Mouse (Mus musculus): ENCODE measurements around the gene Ccdc152. TPM values are rescaled to one million over a fixed set of nuclear protein-coding genes. Genes with fewer than 3 reads are reported as not detected.

The Ccdc152 gene
- polyA plus RNA-seq, 1 experiment from 2014 or later = 0.12 TPM

DNA sequence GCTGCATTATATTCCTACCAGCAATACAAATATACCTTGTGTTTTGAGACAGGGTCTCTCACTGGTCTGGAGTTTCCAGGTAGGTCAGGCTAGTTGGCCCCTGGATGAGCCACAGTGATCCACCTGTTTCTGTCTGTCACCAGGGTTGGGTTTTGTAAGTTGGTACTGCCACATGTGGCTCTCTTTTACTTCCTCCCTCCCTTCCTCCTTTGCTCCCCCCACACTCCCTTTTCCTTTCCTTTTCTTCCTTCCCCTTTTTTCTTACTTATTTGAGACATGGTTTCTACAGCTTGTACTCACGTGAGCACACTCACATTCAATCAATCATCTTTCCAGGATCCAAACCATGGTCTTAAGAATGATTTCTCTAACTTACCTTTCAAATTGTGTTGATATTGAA is 9.8 kb downstream of the Ccdc152 start:
- no peak for DNase-seq (ENCODE audit: low spot score)
- 65% methylated on average over 1 of the region's 1 CpGs for WGBS
- Histone ChIP-seq H3K9ac (ENCODE audit: low read length) (no peak overlapping the region), H3K36me3 (ENCODE audit: control insufficient read depth, insufficient read depth, low read length) (no peaks in the 10 kb centered on the region), H3K9me3 (ENCODE audit: control insufficient read depth, low read length) (no peaks in the 10 kb centered on the region), H3K4me2 (ENCODE audit: low read depth, severe bottlenecking) (no peak overlapping the region), H3K4me1 (ENCODE audit: control insufficient read depth, insufficient read depth, low read length) (no peaks in the 10 kb centered on the region), H3K4me3 (ENCODE audit: low read depth, low read length) (no peak overlapping the region), H3K27me3 (ENCODE audit: control insufficient read depth, insufficient read depth, low read length) (no peaks in the 10 kb centered on the region), H3K27ac (replicated peaks; ENCODE audit: low read depth, low read length) (no peak overlapping the region)
- no peak for ATAC-seq (ENCODE audit: insufficient number of reproducible peaks, low FRiP score, low TSS enrichment, low read depth)

DNA sequence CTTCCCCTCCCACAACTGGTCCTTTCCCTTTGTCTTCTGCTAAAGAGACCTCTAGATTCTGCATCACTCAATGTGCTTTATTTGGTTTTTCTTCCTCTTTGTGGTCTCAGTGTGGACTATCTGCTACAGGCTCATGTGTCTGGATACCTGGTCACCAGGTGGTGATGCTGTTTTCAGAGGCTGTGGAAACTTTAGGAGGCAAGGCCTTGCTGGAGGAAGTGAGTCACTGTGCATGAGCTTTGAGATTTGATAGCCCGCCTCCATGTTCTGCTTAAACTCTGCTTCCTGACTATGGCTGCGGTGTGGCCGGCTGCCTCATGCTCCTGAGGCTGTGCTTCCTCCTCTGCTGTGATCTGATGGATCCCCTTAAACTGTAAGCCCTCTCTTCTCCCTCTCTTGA is 12.9 kb downstream of the Ccdc152 start:
- H3K27me3 ChIP-seq (ENCODE audit: control insufficient read depth, insufficient read depth, low read length) = no peaks in the 10 kb centered on the region
- no peak overlapping the region for H3K4me2 ChIP-seq (ENCODE audit: low read depth, severe bottlenecking)
- no peak overlapping the region for H3K9ac ChIP-seq (ENCODE audit: low read length)
- H3K27ac ChIP-seq (replicated peaks; ENCODE audit: low read depth, low read length) = no peak overlapping the region
- WGBS = 87% methylated on average over 3 of the region's 3 CpGs
- H3K4me1 ChIP-seq (ENCODE audit: control insufficient read depth, insufficient read depth, low read length) = no peaks in the 10 kb centered on the region
- no peaks in the 10 kb centered on the region for H3K9me3 ChIP-seq (ENCODE audit: control insufficient read depth, low read length)
- H3K36me3 ChIP-seq (ENCODE audit: control insufficient read depth, insufficient read depth, low read length) = no peaks in the 10 kb centered on the region
- DNase-seq (ENCODE audit: low spot score) = no peak
- no peak overlapping the region for H3K4me3 ChIP-seq (ENCODE audit: low read depth, low read length)
- no peak for ATAC-seq (ENCODE audit: insufficient number of reproducible peaks, low FRiP score, low TSS enrichment, low read depth)

DNA sequence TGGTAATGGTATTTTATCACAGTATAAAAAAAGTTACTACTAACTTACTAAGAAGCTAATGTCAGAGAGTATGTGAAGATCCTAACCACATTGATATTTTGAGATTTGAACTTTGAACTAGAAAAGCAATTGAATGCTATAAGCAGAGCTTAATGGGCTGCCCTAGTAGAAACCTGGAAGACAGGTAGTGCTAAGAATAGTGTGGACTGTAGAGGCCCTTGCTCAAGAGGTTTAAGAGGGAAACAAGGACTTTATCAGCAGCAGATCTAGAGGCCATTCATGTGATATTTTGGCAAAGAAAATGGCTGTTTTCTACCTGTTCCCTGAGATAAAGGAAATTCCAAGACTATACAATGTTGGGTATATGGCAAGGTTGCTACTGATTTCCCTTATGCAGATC is 17.3 kb downstream of the Ccdc152 start:
- H3K36me3 ChIP-seq (ENCODE audit: control insufficient read depth, insufficient read depth, low read length) = no peaks in the 10 kb centered on the region
- H3K4me2 ChIP-seq (ENCODE audit: low read depth, severe bottlenecking) = no peak overlapping the region
- no peak overlapping the region for H3K4me3 ChIP-seq (ENCODE audit: low read depth, low read length)
- no peak for ATAC-seq (ENCODE audit: insufficient number of reproducible peaks, low FRiP score, low TSS enrichment, low read depth)
- H3K4me1 ChIP-seq (ENCODE audit: control insufficient read depth, insufficient read depth, low read length) = no peaks in the 10 kb centered on the region
- DNase-seq (ENCODE audit: low spot score) = no peak
- H3K9ac ChIP-seq (ENCODE audit: low read length) = no peak overlapping the region
- no peak overlapping the region for H3K27ac ChIP-seq (replicated peaks; ENCODE audit: low read depth, low read length)
- no peaks in the 10 kb centered on the region for H3K27me3 ChIP-seq (ENCODE audit: control insufficient read depth, insufficient read depth, low read length)
- no peaks in the 10 kb centered on the region for H3K9me3 ChIP-seq (ENCODE audit: control insufficient read depth, low read length)

DNA sequence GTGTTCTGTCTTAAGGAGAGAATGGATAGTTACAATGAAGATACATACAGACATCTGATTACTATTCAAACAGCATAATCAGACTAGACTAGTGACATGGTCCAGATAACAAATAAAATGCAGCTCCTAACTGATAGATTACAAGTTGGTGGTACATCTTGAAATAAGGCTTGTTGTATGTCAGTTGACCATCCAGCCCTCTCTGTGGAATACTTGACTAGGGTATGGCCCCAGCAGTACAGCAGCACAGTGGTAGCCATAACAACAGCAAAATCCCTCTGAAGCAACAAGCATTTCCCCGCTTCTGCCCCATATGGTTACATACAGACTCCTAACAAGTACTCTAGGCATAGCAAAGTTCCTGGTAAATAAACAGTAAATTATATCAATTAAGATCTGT is 21.6 kb downstream of the Ccdc152 start:
- H3K4me1 ChIP-seq (ENCODE audit: control insufficient read depth, insufficient read depth, low read length) = no peaks in the 10 kb centered on the region
- H3K4me3 ChIP-seq (ENCODE audit: low read depth, low read length) = no peak overlapping the region
- H3K4me2 ChIP-seq (ENCODE audit: low read depth, severe bottlenecking) = no peak overlapping the region
- H3K36me3 ChIP-seq (ENCODE audit: control insufficient read depth, insufficient read depth, low read length) = no peaks in the 10 kb centered on the region
- H3K9me3 ChIP-seq (ENCODE audit: control insufficient read depth, low read length) = no peaks in the 10 kb centered on the region
- no peak overlapping the region for H3K9ac ChIP-seq (ENCODE audit: low read length)
- 92% methylated on average over 1 of the region's 1 CpGs for WGBS
- no peaks in the 10 kb centered on the region for H3K27me3 ChIP-seq (ENCODE audit: control insufficient read depth, insufficient read depth, low read length)
- no peak for ATAC-seq (ENCODE audit: insufficient number of reproducible peaks, low FRiP score, low TSS enrichment, low read depth)
- H3K27ac ChIP-seq (replicated peaks; ENCODE audit: low read depth, low read length) = no peak overlapping the region
- no peak for DNase-seq (ENCODE audit: low spot score)

DNA sequence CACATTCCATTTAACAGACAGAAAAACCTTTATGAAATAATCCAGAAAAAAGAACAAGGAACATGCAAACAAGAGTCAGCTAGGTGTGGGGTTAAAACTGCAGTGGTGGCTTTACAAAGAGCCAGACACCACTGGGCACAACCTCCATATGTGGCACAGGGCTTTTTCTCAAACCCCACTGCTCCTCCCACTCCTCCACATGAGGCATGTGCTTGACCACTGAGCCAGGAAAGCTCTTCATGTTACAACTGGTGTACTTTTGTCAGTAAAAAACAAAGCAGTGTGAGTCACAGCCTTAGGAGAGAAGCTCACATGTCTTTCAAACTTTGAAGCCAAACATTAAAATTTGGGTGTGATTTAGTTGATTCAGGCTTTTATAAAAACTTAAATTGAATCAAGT is 22.1 kb downstream of the Ccdc152 start:
- Histone ChIP-seq H3K4me1 (ENCODE audit: control insufficient read depth, insufficient read depth, low read length) (no peaks in the 10 kb centered on the region), H3K9me3 (ENCODE audit: control insufficient read depth, low read length) (no peaks in the 10 kb centered on the region), H3K4me2 (ENCODE audit: low read depth, severe bottlenecking) (no peak overlapping the region), H3K27ac (replicated peaks; ENCODE audit: low read depth, low read length) (no peak overlapping the region), H3K4me3 (ENCODE audit: low read depth, low read length) (no peak overlapping the region), H3K36me3 (ENCODE audit: control insufficient read depth, insufficient read depth, low read length) (no peaks in the 10 kb centered on the region), H3K9ac (ENCODE audit: low read length) (no peak overlapping the region), H3K27me3 (ENCODE audit: control insufficient read depth, insufficient read depth, low read length) (no peaks in the 10 kb centered on the region)
- DNase-seq (ENCODE audit: low spot score) (no peak), ATAC-seq (ENCODE audit: insufficient number of reproducible peaks, low FRiP score, low TSS enrichment, low read depth) (no peak)

DNA sequence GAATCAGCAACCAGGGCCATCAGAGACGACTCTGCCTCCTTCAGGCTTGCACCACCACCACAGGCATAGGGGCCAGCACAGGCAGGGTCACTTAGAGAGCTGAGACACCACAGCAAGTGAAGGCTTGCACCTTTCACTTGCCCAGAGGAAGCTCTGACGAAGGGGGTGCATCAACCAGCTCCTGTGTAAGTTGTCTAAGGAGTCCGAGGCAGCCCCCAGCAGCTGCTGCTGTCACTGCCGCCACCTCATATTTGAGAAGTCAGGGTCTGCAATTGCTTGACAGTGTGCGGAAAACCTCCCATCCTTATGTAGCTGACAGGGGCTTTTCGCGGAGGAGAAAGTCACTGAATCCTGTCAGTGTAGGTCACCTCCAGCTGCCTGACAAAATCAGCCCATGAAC is 24.1 kb downstream of the Ccdc152 start:
- Histone ChIP-seq H3K4me3 (ENCODE audit: low read depth, low read length) (no peak overlapping the region), H3K4me1 (ENCODE audit: control insufficient read depth, insufficient read depth, low read length) (no peaks in the 10 kb centered on the region), H3K27ac (replicated peaks; ENCODE audit: low read depth, low read length) (no peak overlapping the region), H3K4me2 (ENCODE audit: low read depth, severe bottlenecking) (no peak overlapping the region), H3K27me3 (ENCODE audit: control insufficient read depth, insufficient read depth, low read length) (no peaks in the 10 kb centered on the region), H3K36me3 (ENCODE audit: control insufficient read depth, insufficient read depth, low read length) (no peaks in the 10 kb centered on the region), H3K9me3 (ENCODE audit: control insufficient read depth, low read length) (no peaks in the 10 kb centered on the region), H3K9ac (ENCODE audit: low read length) (no peak overlapping the region)
- WGBS = 80% methylated on average over 7 of the region's 7 CpGs
- ATAC-seq (ENCODE audit: insufficient number of reproducible peaks, low FRiP score, low TSS enrichment, low read depth) (no peak), DNase-seq (ENCODE audit: low spot score) (no peak)

GRCm38 (mm10) chr15:3277391-3277790 is 25.9 kb downstream of the Ccdc152 start:
- ATAC-seq (ENCODE audit: insufficient number of reproducible peaks, low FRiP score, low TSS enrichment, low read depth) = no peak
- Histone ChIP-seq H3K4me1 (ENCODE audit: control insufficient read depth, insufficient read depth, low read length) (no peaks in the 10 kb centered on the region), H3K36me3 (ENCODE audit: control insufficient read depth, insufficient read depth, low read length) (no peaks in the 10 kb centered on the region), H3K4me3 (ENCODE audit: low read depth, low read length) (no peak overlapping the region), H3K27me3 (ENCODE audit: control insufficient read depth, insufficient read depth, low read length) (no peaks in the 10 kb centered on the region), H3K9me3 (ENCODE audit: control insufficient read depth, low read length) (no peaks in the 10 kb centered on the region), H3K9ac (ENCODE audit: low read length) (no peak overlapping the region), H3K27ac (replicated peaks; ENCODE audit: low read depth, low read length) (no peak overlapping the region), H3K4me2 (ENCODE audit: low read depth, severe bottlenecking) (no peak overlapping the region)
- DNase-seq (ENCODE audit: low spot score) = no peak
- 94% methylated on average over 2 of the region's 2 CpGs for WGBS

GRCm38 (mm10) chr15:3273191-3273590 is 30.1 kb downstream of the Ccdc152 start:
- Histone ChIP-seq H3K9ac (ENCODE audit: low read length) (no peak overlapping the region), H3K27me3 (ENCODE audit: control insufficient read depth, insufficient read depth, low read length) (no peaks in the 10 kb centered on the region), H3K36me3 (ENCODE audit: control insufficient read depth, insufficient read depth, low read length) (no peaks in the 10 kb centered on the region), H3K4me3 (ENCODE audit: low read depth, low read length) (no peak overlapping the region), H3K9me3 (ENCODE audit: control insufficient read depth, low read length) (no peaks in the 10 kb centered on the region), H3K4me1 (ENCODE audit: control insufficient read depth, insufficient read depth, low read length) (peaks cover 5% of the 10 kb centered on the region; the same call in 1 of the 2 replicates), H3K27ac (replicated peaks; ENCODE audit: low read depth, low read length) (no peak overlapping the region), H3K4me2 (ENCODE audit: low read depth, severe bottlenecking) (no peak overlapping the region)
- whole genome bisulfite sequencing = 62% methylated on average over 1 of the region's 1 CpGs
- no peak for ATAC-seq (ENCODE audit: insufficient number of reproducible peaks, low FRiP score, low TSS enrichment, low read depth)
- DNase-seq (ENCODE audit: low spot score) = no peak

DNA sequence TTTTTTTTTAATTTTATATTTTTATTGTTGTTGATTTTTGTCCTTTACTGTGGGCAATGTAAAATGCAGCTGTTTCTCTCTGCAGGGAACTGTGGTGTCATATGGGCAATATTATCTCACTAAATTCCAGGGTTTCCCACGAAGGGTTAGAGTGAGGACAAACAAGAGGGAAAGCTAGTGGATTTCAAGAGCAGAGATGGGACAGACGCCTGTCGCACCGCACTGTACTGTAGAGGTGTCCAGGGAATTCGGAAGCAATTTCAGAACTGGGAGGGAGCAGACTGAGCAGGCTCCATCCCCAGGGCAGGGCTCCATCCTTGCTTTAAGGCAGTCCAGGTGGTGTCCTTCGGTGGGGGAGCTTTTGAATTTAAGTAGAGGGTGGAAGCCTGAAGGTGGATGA is 32.1 kb downstream of the Ccdc152 start:
- no peaks in the 10 kb centered on the region for H3K36me3 ChIP-seq (ENCODE audit: control insufficient read depth, insufficient read depth, low read length)
- ATAC-seq (ENCODE audit: insufficient number of reproducible peaks, low FRiP score, low TSS enrichment, low read depth) (0 out of 2 replicates have a peak, but pooled peaks have one; percentile 49), DNase-seq (ENCODE audit: low spot score) (no peak)
- H3K9me3 ChIP-seq (ENCODE audit: control insufficient read depth, low read length) = no peaks in the 10 kb centered on the region
- no peak overlapping the region; the same call in 1 of the 2 replicates for H3K4me2 ChIP-seq (ENCODE audit: low read depth, severe bottlenecking)
- no peaks in the 10 kb centered on the region for H3K27me3 ChIP-seq (ENCODE audit: control insufficient read depth, insufficient read depth, low read length)
- H3K9ac ChIP-seq (ENCODE audit: low read length) = no peak overlapping the region
- 48% methylated on average over 6 of the region's 6 CpGs for WGBS
- H3K27ac ChIP-seq (replicated peaks; ENCODE audit: low read depth, low read length) = no peak overlapping the region
- H3K4me3 ChIP-seq (ENCODE audit: low read depth, low read length) = no peak overlapping the region; the same call in 1 of the 2 replicates
- H3K4me1 ChIP-seq (ENCODE audit: control insufficient read depth, insufficient read depth, low read length) = peaks cover 5% of the 10 kb centered on the region; the same call in 1 of the 2 replicates
